Mouse (Mus musculus): ENCODE results near the gene Lrrtm4.

The Lrrtm4 gene

GRCm38 (mm10) chr6:80328391-80328790, 309.7 kb downstream of the Lrrtm4 start:
- DNase-seq (ENCODE audit: low spot score in 2 of 2): no peak

- DNase-seq (ENCODE audit: low spot score in 2 of 2): no peak
Observed at GRCm38 (mm10) chr6:80331751-80332150, 313.1 kb downstream of the Lrrtm4 start.

GRCm38 (mm10) chr6:80352307-80352706, 333.6 kb downstream of the Lrrtm4 start:
- no peak for DNase-seq (ENCODE audit: low spot score in 2 of 2)

- DNase-seq (ENCODE audit: low spot score in 2 of 2): no peak
Observed at GRCm38 (mm10) chr6:80357092-80357491, 338.4 kb downstream of the Lrrtm4 start.

- no peak for DNase-seq (ENCODE audit: low spot score in 2 of 2)
Observed at GRCm38 (mm10) chr6:80363593-80363992, 344.9 kb downstream of the Lrrtm4 start.

- DNase-seq (ENCODE audit: low spot score in 2 of 2): no peak
Observed at GRCm38 (mm10) chr6:80366532-80366931, 347.9 kb downstream of the Lrrtm4 start.

- no peak for DNase-seq (ENCODE audit: low spot score in 2 of 2)
Observed at GRCm38 (mm10) chr6:80389571-80389970, 370.9 kb downstream of the Lrrtm4 start.

- no peak for DNase-seq (ENCODE audit: low spot score in 2 of 2)
Observed at GRCm38 (mm10) chr6:80406757-80407156, 388.1 kb downstream of the Lrrtm4 start.

GRCm38 (mm10) chr6:80440135-80440534, 421.5 kb downstream of the Lrrtm4 start:
- DNase-seq (ENCODE audit: low spot score in 2 of 2): no peak

GRCm38 (mm10) chr6:80470546-80470945, 451.9 kb downstream of the Lrrtm4 start:
- DNase-seq (ENCODE audit: low spot score in 2 of 2): no peak

GRCm38 (mm10) chr6:80476153-80476552, 457.5 kb downstream of the Lrrtm4 start:
- DNase-seq (ENCODE audit: low spot score in 2 of 2): no peak

GRCm38 (mm10) chr6:80545017-80545416, 526.3 kb downstream of the Lrrtm4 start:
- no peak for DNase-seq (ENCODE audit: low spot score in 2 of 2)

- DNase-seq (ENCODE audit: low spot score in 2 of 2): no peak
Observed at GRCm38 (mm10) chr6:80549907-80550306, 531.2 kb downstream of the Lrrtm4 start.

- DNase-seq (ENCODE audit: low spot score in 2 of 2): no peak
Observed at GRCm38 (mm10) chr6:80553398-80553797, 534.7 kb downstream of the Lrrtm4 start.

GRCm38 (mm10) chr6:80554991-80555390, 536.3 kb downstream of the Lrrtm4 start:
- no peak for DNase-seq (ENCODE audit: low spot score in 2 of 2)

- no peak for DNase-seq (ENCODE audit: low spot score in 2 of 2)
Observed at GRCm38 (mm10) chr6:80577227-80577626, 558.5 kb downstream of the Lrrtm4 start.

- no peak for DNase-seq (ENCODE audit: low spot score in 2 of 2)
Observed at GRCm38 (mm10) chr6:80582225-80582624, 563.5 kb downstream of the Lrrtm4 start.

GRCm38 (mm10) chr6:80589776-80590175, 571.1 kb downstream of the Lrrtm4 start:
- no peak for DNase-seq (ENCODE audit: low spot score in 2 of 2)

GRCm38 (mm10) chr6:80619508-80619907, 600.8 kb downstream of the Lrrtm4 start:
- no peak for DNase-seq (ENCODE audit: low spot score in 2 of 2)

GRCm38 (mm10) chr6:80622676-80623334, 604.1 kb downstream of the Lrrtm4 start:
- no peak for DNase-seq (ENCODE audit: low spot score in 2 of 2)

- DNase-seq (ENCODE audit: low spot score in 2 of 2): no peak
Observed at GRCm38 (mm10) chr6:80625509-80625908, 606.8 kb downstream of the Lrrtm4 start.

GRCm38 (mm10) chr6:80662729-80663128, 644.1 kb downstream of the Lrrtm4 start:
- no peak for DNase-seq (ENCODE audit: low spot score in 2 of 2)

- DNase-seq (ENCODE audit: low spot score in 2 of 2): no peak
Observed at GRCm38 (mm10) chr6:80664039-80664438, 645.4 kb downstream of the Lrrtm4 start.

- DNase-seq (ENCODE audit: low spot score in 2 of 2): no peak
Observed at GRCm38 (mm10) chr6:80704183-80704582, 685.5 kb downstream of the Lrrtm4 start.

Data from heart, adult 9 months (tissue).